Mouse (Mus musculus) adrenal gland, postnatal 25 days (tissue): ENCODE measurements around the gene Ntrk2. TPM values are rescaled to one million over a fixed set of nuclear protein-coding genes. Genes with fewer than 3 reads are reported as not detected.
"Not testable (repeated sequence)": the region's sequence is repeated elsewhere in the genome, so short reads cannot be mapped to it uniquely, and the experiment has no call there.

Experiments used
- DNase-seq: peaks from one replicate; pipeline ENCODE4 v3.0.0; 2021; ENCODE audit warnings: mixed read lengths
- total RNA-seq: library from RNA; stranded (reverse); gene quantifications from 2 replicates; pipeline ENCODE4 v1.2.3, GENCODE M21; 2021

Gene Ntrk2
- total RNA-seq, 1 experiment from 2014 or later = 13.3 TPM

DNA sequence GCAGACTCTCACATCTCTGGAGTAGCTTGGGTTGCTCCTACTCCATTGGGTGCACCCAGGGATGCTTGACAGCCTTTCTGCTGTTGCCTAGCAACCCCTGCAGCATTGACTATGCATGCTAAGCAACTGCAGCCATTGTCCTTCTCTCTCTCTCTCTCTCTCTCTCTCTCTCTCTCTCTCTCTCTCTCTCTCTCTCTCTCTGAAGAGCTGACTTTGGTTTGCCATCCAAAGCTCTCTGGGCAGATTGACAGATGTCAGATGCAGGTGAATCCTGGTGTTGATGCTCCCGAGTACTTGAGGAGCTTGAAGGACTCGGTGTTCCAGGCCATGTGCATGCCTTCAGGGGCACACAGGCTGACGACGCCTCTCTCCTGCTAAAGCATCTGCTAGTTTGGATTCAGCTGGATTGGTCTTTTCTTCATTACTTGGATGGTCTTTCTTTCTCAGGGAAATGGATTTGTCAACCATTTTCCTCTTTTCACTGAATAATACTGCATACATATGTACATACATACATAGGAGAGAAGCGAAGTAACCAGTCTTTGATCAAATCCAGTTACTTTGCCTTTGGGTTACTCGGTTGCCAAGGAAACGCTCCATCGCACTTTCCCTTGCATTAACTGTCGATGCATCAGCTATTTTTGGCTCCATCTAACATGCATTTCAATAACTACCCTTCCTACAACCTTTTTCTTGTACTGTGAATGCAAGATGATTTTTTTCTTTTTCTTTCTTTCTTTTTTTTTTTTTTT is 234.8 kb downstream of the Ntrk2 start:
- DNase-seq = no peak

DNA sequence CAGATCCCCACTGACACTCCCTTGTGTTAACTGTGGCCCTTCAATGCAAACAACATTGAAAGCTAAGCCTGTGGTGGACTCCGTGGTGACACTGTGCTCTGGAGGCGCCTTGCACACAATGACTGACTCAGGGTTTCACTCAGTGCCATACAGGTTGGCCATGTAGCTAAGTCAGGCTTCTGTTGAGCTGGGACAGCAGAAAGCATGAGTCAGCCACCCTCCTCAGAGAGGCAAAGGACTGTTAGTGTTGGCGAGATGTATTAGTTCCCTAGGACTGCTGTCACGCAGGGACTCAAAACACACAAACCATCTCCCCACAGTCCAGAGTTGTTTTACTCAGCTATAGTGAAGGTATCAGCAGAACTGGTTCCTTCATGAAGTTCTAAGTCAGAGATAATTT is 245.8 kb downstream of the Ntrk2 start:
- no peak for DNase-seq

- not testable (repeated sequence) for DNase-seq
Observed at GRCm38 (mm10) chr13:59054331-59054730, 248.0 kb downstream of the Ntrk2 start.

DNA sequence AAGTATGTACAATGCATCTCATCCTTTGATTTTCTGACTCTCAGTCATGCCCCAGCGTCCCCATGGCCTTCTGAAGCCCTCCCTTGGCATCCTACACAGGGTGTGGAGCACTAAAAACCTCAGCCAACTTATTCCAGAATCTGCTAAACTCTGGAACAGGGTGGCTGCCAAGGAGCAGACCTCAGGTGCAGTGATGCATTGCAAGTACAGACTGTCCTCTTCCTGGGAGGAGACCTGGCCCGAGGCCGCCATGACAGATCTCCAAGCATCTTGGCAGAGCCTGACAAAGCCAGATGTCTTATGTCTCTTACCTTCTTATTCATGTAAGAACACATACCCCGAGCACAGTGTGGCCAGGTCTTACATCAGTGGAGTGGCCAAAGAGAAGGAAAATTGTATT is 250.5 kb downstream of the Ntrk2 start:
- DNase-seq = no peak

- no peak for DNase-seq
Observed at GRCm38 (mm10) chr13:59057886-59058285, 251.5 kb downstream of the Ntrk2 start.

- DNase-seq = no peak
Observed at GRCm38 (mm10) chr13:59059118-59059517, 252.7 kb downstream of the Ntrk2 start.

DNA sequence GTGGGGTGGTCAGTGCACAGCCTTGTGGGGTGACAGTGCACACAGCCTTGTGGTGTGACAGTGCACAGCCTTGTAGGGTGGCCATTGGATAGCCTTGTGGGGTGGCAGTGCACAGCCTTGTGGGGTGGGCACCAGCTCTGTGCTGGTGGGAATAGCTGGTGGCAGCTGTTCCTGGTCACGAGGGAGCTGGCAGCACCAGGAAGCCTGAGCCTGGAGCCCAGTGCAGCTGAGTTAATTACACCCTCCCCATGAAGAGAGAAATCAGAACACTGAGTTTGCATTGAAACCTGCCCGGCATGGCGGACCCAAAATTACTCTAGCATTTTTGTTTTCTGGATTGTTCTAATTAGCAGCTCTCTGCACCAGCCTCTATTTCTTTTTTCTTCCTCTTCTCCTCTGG is 259.3 kb downstream of the Ntrk2 start:
- no peak for DNase-seq

DNA sequence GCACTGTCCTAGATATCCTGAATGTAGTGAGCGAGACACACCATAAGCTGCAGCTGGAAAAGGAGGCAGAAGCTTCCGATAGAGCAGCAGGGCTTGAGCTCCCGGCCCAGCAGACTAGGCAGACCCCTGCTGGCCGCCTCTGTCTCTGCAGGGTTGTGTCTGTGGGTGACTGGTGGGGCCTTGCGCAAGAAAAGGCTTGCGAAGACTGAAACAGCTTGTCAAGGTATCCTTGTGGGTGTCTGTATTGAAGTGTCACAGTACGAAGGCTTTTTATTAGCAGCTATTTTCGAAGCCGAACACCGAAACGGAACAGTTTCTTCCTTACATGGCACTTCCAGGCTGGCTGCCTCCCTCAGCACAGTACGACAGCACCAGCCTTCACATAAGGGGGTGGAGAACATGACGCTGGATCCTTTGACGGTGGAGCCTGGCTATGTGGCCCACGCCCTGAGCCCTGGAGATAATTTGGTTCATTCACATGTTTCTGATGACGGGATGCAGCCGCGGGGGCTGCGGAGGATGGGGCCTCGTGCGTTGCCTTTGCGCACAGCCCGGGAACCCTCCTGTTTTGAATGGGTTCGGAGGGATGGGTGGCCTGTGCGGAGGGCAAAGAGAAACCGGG is 267.4 kb downstream of the Ntrk2 start:
- DNase-seq = peak; percentile 81

GRCm38 (mm10) chr13:59076489-59076888 is 270.1 kb downstream of the Ntrk2 start:
- no peak for DNase-seq

GRCm38 (mm10) chr13:59079761-59080461 is 273.5 kb downstream of the Ntrk2 start:
- DNase-seq = no peak

DNA sequence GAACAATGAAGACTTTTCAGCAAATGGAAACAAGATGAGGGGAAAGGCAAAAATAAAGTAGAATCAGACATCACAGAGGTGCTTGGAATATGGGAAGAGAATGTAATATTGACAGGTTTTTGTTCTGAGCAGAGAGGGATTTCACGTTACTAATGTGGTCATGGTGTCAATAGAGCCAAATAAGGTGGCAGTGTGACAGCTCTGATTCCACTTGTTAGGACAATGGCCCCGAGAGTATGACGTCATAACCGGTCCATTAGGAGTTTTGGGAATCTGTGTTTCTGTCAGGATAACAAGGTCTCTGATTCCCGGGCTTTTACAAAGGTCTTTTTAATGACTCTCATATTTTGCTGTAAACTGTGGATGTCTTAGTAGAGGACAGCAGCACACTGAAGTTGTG is 274.1 kb downstream of the Ntrk2 start:
- no peak for DNase-seq

GRCm38 (mm10) chr13:59089016-59089415 is 282.6 kb downstream of the Ntrk2 start:
- no peak for DNase-seq

DNA sequence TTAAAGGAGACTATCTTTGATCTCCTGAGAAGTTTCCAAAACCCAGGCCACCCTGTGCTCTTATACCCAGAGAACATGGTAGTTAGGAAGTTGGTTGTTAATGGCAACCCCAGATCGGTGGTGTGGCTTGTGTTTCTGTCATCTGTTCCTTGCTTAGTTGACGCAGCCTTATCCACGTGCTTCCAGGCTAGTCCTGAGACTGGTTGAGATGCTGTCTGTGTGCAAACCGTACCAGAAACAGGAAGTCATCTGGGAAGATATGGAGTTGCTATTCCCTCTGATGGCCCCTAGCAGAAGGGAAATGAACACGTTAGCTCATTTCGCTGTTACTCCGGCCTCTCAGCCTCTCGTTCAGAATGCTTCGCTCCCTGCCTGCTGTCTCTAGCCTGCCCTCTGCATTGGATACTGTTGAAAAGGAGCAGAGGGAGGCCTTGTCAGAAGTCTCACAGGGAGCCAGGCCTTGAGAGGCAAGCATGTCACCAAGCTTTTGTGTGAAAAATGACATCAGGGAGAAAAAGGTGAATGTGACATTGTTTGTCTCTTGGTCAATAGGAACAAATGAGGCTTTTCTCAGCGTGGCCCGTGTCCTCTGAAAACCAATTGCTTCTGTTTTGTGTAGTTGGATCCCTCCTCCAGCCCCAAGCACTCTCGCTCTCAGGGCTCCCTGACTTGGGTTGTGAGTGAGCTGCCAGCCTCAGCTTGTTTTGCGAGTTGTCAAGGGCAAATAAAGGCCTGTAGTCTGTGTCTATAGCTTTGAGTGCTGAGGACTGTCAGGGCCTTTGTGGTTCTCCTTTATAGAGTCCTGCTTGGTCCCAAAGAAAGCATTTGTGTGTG is 285.0 kb downstream of the Ntrk2 start:
- no peak for DNase-seq

DNA sequence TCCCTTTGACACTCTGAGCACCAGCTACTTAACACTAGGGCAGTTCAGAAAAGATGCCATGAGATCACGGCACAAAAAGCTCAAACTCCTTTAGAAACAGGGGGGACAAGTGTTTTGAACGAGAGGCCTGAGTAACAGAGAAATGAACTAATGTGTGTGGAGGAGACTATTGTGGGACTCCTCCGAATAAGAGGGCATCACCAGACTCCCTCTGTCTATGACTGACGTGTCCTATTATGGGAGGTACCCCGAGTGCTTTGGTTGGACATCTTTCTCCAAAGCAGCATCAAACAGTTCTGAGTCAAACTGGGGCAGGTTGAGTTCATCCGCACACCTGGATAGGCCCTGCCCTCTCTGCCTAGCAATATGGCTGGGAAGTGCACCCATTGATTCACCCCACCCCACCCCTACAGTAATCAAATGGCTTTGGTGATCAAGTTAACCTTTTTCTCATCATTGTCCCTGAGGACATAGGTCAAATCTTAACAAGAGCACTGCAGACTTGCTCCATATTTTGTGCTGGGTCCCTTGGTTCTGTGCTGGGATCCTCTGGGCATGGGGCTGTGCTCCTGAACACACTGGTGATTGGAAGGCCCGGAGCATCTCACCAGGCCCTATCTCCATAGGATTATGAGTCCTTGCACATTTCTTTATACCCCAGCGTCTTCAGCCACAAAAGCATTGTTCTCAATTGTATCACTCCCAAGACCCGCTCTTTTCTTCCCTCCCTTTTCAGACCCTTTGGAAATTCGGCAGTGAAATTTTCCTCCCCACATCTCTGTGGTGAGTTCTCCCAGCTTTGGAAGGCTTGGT is 285.9 kb downstream of the Ntrk2 start:
- DNase-seq = no peak

DNA sequence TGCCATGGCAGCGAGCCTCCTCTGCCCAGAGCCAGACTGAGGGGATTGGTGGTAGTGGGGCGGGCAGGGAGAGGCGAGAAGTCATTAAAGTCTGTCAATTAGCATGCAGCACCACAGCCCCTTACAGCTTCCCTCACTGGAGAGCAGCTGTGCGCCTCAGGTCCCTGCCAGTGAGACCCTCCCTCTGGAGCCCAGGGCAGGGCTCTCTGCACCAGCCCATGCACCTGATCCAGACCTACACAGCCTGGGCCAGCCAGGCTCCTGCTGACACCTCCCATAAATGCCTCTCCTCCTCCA is 286.4 kb downstream of the Ntrk2 start:
- no peak for DNase-seq

DNA sequence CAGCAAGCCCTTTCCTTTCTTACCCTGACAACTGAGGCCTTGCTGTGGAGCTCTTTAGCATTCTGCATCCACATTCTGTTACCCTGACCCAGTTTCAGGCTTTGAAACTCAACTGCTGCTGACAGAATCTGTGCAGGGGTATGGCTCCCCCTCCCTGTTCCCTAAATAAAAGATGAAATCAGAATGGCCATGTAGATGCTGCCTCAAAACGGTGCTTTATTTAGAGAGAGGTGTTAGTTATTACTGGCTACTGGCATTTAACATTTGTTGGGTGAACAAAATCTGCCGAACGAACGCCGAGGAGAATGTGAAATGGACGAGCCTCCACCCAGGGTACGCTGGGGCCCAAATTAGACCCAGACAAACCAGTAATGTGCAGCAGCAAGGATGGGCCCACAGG is 288.4 kb downstream of the Ntrk2 start:
- DNase-seq = no peak

- no peak for DNase-seq
Observed at GRCm38 (mm10) chr13:59095811-59096391, 289.5 kb downstream of the Ntrk2 start.

DNA sequence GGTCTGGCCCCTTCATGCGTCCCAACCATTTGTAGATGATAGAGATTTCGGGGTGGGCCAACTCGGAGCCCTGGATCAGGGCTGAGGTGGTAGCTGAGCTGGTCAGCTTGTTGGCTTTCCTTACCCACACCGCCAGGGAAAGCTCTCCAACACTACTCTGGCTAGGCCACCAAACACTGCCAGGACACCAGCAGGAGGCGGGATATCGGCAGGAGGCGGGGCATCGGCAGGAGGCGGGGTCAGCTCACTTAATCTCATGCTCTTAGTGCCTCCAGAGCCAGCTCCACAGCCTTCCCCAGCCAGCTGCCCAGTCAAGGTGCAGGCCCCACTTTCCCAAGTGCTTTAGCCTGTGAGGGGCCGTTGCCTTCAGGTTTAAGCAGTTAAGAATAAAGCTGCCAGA is 293.7 kb downstream of the Ntrk2 start:
- DNase-seq = no peak

DNA sequence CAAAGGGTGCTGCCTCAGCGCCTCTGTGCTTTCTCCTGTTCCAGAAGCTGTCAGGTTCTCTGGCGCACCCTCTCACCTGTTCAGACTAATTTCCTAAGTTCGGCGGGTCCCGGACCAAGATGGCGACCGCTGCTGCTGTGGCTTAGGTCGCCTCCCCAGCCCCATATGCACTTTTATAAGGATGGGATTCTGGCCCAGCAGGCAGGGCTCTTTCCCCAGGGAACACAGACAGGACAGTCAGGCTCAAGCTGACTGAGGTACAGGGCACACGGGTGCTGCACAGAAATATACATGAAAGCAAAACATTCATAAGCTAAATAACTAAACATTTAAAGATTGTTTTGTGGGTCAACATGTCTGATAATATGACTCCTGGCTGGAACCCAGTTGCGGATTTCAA is 301.4 kb downstream of the Ntrk2 start:
- DNase-seq = not testable (repeated sequence)

DNA sequence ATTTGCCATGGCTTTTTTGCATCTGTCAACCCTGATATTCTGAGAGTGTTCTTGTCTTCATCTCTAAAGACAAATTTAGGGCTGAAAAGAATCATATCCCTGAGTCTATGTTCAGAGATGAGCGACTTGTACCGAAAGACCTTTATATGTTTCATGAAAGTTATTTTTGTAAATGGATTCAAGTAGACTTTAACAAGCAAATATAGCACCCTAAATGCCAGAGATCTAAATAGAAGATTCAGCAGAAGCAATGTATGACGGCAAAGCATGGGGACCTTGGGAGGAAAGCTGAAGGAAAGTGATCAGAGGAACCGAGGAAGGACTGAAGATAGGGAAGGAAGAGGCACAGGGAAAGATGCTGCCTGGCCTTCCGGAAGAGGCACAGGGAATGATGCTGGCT is 303.7 kb downstream of the Ntrk2 start:
- DNase-seq = no peak

- no peak for DNase-seq
Observed at GRCm38 (mm10) chr13:59114684-59115083, 308.3 kb downstream of the Ntrk2 start.

GRCm38 (mm10) chr13:59115551-59115950 is 309.2 kb downstream of the Ntrk2 start:
- no peak for DNase-seq
